Mouse (Mus musculus): ENCODE measurements around the gene Auts2. TPM values are rescaled to one million over a fixed set of nuclear protein-coding genes. Genes with fewer than 3 reads are reported as not detected.
A peak's percentile ranks its signal among the peaks of the same experiment; 100 is the strongest.

The Auts2 gene
- polyA plus RNA-seq, 1 experiment from 2014 or later = 1.8 TPM

DNA sequence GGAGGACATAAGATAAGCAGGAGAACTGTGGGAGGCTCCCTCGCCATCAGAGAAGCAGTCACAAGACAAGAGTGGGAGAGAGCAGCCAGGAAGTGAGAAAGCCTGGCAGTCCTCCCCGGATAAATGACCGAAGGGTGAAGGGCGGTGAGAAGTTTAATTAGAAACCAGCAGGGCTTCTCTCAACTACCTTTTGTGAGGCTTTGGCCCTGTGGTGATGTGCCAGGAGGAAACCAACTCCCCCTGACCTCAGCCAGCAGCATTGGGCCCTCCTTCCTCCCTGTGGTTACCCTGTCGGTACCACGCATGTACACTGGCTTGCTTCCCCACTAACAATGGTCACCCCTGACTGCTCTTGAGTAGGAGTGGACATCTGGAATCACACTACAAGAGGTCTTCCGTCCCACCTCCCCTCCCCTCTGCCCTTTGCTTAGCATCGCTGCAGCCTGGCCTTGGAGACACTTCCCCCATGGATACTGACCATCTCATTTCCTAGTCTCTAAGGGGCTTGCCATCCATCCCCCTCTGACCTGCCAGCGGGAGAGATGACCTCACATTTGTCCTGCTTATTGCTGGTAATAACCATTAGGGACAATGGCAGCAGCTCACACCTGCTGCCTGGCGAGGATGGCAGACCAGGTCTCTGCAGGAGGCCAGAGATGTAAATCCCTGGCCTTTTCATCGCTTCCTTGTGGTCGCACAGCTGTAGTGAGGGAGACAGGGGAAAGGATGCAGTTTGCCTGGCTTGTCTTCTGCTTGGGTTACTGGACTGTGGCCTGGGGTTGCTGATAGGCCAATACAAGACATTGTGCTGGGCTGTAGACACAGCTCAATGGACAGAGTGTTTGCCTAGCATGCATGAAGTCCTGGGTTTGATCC lies 958.6 kb downstream of the Auts2 start:
- 41% methylated on average over 12 of the region's 12 CpGs for WGBS (ENCODE audit: insufficient replicate concordance)
- H3K9ac ChIP-seq (ENCODE audit: low read depth, low read length) = no peak overlapping the region
- H3K4me3 ChIP-seq (ENCODE audit: low read depth, low read length) = no peak overlapping the region
- no peaks in the 10 kb centered on the region for H3K9me3 ChIP-seq (replicated peaks; ENCODE audit: control insufficient read depth, low read length)
- H3K36me3 ChIP-seq (ENCODE audit: control insufficient read depth, insufficient read depth) = no peaks in the 10 kb centered on the region
- H3K27ac ChIP-seq (ENCODE audit: low read length) = no peak overlapping the region
- ATAC-seq (ENCODE audit: low read depth) = no peak
- H3K4me1 ChIP-seq (ENCODE audit: control insufficient read depth, low read depth, low read length) = no peaks in the 10 kb centered on the region
- no peaks in the 10 kb centered on the region for H3K27me3 ChIP-seq (ENCODE audit: control insufficient read depth, insufficient read depth, low read depth, low read length)
- H3K4me2 ChIP-seq (ENCODE audit: low read depth, low read length) = no peak overlapping the region

DNA sequence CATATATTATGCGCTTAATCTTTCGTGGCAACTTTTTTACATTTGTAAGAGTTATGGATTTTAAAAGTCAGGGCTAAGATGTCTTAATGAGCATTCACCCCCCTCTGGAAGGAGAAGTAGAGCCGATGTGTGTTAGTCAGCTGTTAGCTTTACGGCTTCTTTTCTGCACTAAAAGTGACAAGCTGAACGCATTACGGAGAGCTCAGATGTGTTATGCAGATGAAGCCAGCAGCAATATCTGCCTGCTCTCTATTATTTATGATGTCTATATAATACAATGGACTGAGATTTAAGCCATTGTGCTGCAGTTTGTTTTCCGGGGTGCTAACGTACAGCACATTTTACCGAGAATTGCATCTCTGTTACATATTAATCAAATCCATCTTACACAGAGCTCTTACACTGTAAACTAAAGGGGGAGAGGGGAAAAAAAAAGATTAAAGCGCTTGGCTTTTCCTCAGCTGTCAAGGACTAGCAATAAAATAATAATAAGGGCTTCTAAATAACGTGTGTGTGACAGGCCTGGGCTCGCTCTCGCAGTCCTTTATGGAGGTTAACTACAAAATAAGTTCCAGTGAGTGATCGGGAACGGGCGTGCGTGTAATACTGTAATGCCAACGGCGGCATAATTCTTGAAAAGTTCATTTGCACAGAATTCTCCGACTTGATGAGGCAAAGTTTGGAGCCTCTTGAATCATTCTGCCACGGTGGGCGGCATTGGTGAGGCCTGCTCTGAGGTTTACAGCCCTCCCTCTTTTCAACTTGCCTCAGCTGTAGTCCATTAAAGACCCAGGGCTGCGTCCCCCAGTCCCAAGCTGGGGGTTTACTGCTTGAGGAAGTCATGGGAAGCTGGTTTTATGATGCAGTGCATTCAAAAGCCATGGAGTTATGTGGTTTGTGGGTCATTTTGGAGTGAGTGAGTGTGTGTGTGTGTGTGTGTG lies 961.8 kb downstream of the Auts2 start:
- H3K27me3 ChIP-seq (ENCODE audit: control insufficient read depth, insufficient read depth, low read depth, low read length) = no peaks in the 10 kb centered on the region
- no peaks in the 10 kb centered on the region for H3K4me1 ChIP-seq (ENCODE audit: control insufficient read depth, low read depth, low read length)
- H3K9me3 ChIP-seq (replicated peaks; ENCODE audit: control insufficient read depth, low read length) = no peaks in the 10 kb centered on the region
- no peak overlapping the region for H3K4me3 ChIP-seq (ENCODE audit: low read depth, low read length)
- no peak for ATAC-seq (ENCODE audit: low read depth)
- H3K4me2 ChIP-seq (ENCODE audit: low read depth, low read length) = no peak overlapping the region
- WGBS (ENCODE audit: insufficient replicate concordance) = 69% methylated on average over 23 of the region's 23 CpGs
- no peak overlapping the region for H3K9ac ChIP-seq (ENCODE audit: low read depth, low read length)
- no peak overlapping the region for H3K27ac ChIP-seq (ENCODE audit: low read length)
- no peaks in the 10 kb centered on the region for H3K36me3 ChIP-seq (ENCODE audit: control insufficient read depth, insufficient read depth)

DNA sequence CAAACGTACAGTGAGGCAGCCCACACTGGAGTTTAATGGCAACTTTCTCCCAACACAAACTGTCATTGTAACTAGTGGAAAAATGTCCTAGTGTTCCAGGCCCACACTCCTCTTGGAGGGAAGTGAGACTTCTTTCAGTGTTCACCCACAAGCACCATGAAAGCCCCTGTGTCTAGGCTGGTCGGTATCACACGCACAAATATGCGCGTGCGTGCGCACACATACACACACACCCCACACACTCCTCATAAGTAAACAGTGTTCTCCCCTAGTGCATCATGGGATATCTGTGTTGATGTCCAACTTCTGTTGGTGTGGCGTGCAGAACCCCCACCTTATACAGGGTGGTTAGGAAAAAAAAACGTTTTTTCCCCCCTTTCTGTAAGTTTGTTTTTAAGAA lies 964.4 kb downstream of the Auts2 start:
- Histone ChIP-seq H3K27ac (ENCODE audit: low read length) (no peak overlapping the region), H3K4me3 (ENCODE audit: low read depth, low read length) (no peak overlapping the region), H3K4me1 (ENCODE audit: control insufficient read depth, low read depth, low read length) (no peaks in the 10 kb centered on the region; the same call in 1 of the 2 replicates), H3K27me3 (ENCODE audit: control insufficient read depth, insufficient read depth, low read depth, low read length) (no peaks in the 10 kb centered on the region), H3K4me2 (ENCODE audit: low read depth, low read length) (no peak overlapping the region), H3K9ac (ENCODE audit: low read depth, low read length) (no peak overlapping the region), H3K9me3 (replicated peaks; ENCODE audit: control insufficient read depth, low read length) (no peaks in the 10 kb centered on the region), H3K36me3 (ENCODE audit: control insufficient read depth, insufficient read depth) (no peaks in the 10 kb centered on the region)
- WGBS (ENCODE audit: insufficient replicate concordance) = 78% methylated on average over 9 of the region's 9 CpGs
- ATAC-seq (ENCODE audit: low read depth) = no peak

DNA sequence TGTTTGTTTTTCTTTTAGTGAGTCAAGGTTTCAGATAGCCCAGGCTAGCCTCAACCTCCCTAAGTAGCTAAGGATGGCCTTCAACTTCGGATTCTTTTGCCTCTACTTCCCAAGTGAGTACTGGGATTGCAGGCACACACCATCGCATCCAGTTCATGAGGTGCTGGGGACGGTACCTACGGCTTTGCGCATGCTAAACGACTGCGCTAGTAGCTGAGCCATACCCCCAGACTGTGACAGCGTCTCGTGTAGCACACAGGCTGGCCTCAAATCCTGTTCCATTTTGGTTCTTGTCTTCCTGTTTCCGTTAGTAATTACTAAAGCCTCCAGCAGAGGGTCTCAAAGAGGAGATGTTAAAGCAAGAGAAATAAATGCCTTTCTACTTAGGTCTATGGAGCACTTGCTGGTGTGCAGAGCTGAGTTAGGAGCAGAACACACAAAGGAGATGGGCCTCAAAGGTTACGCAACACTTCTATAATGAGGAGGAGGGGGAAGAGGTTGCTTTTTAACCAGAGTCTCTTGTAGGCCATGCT lies 967.3 kb downstream of the Auts2 start:
- H3K36me3 ChIP-seq (ENCODE audit: control insufficient read depth, insufficient read depth) = no peaks in the 10 kb centered on the region
- H3K27ac ChIP-seq (ENCODE audit: low read length) = no peak overlapping the region
- WGBS (ENCODE audit: insufficient replicate concordance) = 52% methylated on average over 11 of the region's 11 CpGs
- no peak overlapping the region for H3K9ac ChIP-seq (ENCODE audit: low read depth, low read length)
- ATAC-seq (ENCODE audit: low read depth) = no peak
- H3K9me3 ChIP-seq (replicated peaks; ENCODE audit: control insufficient read depth, low read length) = no peaks in the 10 kb centered on the region
- H3K4me1 ChIP-seq (ENCODE audit: control insufficient read depth, low read depth, low read length) = no peaks in the 10 kb centered on the region; the same call in 1 of the 2 replicates
- no peak overlapping the region for H3K4me2 ChIP-seq (ENCODE audit: low read depth, low read length)
- no peaks in the 10 kb centered on the region for H3K27me3 ChIP-seq (ENCODE audit: control insufficient read depth, insufficient read depth, low read depth, low read length)
- H3K4me3 ChIP-seq (ENCODE audit: low read depth, low read length) = no peak overlapping the region

DNA sequence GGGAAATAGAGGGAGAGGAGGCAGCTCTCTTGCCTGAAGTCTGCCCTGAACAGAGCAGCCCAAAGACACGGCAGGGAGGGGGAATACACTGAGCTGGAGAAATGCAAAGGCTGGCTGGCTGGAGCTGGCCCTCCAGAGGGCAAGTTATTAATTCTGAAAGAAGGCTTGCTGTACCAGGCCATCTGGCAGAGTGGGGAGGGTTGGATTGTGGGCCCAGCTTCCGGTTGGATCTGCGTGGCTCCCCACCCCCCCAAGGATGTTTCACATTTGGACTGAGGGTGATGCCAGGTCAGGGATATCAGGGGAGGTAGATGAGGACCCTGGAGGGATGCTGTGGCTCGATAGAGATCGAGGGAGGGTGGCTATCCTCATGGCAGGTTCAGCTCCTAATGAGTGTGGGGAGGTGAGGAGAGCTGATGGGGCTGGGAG lies 968.0 kb downstream of the Auts2 start:
- Histone ChIP-seq H3K4me1 (ENCODE audit: control insufficient read depth, low read depth, low read length) (no peaks in the 10 kb centered on the region; the same call in 1 of the 2 replicates), H3K9ac (ENCODE audit: low read depth, low read length) (no peak overlapping the region), H3K27me3 (ENCODE audit: control insufficient read depth, insufficient read depth, low read depth, low read length) (no peaks in the 10 kb centered on the region), H3K36me3 (ENCODE audit: control insufficient read depth, insufficient read depth) (no peaks in the 10 kb centered on the region), H3K4me2 (ENCODE audit: low read depth, low read length) (no peak overlapping the region), H3K27ac (ENCODE audit: low read length) (no peak overlapping the region), H3K9me3 (replicated peaks; ENCODE audit: control insufficient read depth, low read length) (no peaks in the 10 kb centered on the region), H3K4me3 (ENCODE audit: low read depth, low read length) (no peak overlapping the region)
- WGBS (ENCODE audit: insufficient replicate concordance) = 57% methylated on average over 5 of the region's 5 CpGs
- ATAC-seq (ENCODE audit: low read depth) = no peak

DNA sequence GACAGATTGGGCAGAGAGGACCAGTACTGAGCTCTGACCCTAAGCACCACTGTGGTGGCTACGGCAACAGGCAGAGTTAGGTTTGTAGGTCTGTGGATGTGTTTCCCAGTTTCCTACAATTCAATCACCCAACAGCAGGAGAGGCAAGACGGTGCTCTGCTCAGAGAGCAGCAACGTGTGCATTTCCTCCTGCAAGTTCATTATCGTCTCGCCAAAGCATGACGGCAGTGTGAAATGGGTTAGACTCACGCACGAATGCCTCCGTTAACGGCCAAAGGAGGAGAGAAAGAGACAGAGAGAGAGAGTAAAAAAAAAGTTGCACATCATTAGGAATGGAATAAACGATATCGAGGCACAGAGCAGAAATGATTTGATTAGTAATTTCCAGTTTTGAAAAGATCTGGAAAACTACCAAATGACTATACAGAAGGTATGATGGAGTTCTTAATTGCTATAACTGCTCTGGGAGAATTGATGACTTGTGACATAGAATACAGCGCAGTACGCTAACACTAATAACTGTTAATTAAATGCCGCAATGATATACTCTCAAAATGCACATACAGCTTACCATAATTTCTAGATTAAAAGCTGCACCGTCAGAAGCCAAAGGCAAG lies 968.6 kb downstream of the Auts2 start:
- no peak for ATAC-seq (ENCODE audit: low read depth)
- H3K9me3 ChIP-seq (replicated peaks; ENCODE audit: control insufficient read depth, low read length) = no peaks in the 10 kb centered on the region
- no peaks in the 10 kb centered on the region; the same call in 1 of the 2 replicates for H3K4me1 ChIP-seq (ENCODE audit: control insufficient read depth, low read depth, low read length)
- H3K27ac ChIP-seq (ENCODE audit: low read length) = no peak overlapping the region
- no peak overlapping the region for H3K4me3 ChIP-seq (ENCODE audit: low read depth, low read length)
- 71% methylated on average over 16 of the region's 16 CpGs for WGBS (ENCODE audit: insufficient replicate concordance)
- H3K4me2 ChIP-seq (ENCODE audit: low read depth, low read length) = no peak overlapping the region
- H3K27me3 ChIP-seq (ENCODE audit: control insufficient read depth, insufficient read depth, low read depth, low read length) = no peaks in the 10 kb centered on the region
- H3K36me3 ChIP-seq (ENCODE audit: control insufficient read depth, insufficient read depth) = no peaks in the 10 kb centered on the region
- no peak overlapping the region for H3K9ac ChIP-seq (ENCODE audit: low read depth, low read length)

DNA sequence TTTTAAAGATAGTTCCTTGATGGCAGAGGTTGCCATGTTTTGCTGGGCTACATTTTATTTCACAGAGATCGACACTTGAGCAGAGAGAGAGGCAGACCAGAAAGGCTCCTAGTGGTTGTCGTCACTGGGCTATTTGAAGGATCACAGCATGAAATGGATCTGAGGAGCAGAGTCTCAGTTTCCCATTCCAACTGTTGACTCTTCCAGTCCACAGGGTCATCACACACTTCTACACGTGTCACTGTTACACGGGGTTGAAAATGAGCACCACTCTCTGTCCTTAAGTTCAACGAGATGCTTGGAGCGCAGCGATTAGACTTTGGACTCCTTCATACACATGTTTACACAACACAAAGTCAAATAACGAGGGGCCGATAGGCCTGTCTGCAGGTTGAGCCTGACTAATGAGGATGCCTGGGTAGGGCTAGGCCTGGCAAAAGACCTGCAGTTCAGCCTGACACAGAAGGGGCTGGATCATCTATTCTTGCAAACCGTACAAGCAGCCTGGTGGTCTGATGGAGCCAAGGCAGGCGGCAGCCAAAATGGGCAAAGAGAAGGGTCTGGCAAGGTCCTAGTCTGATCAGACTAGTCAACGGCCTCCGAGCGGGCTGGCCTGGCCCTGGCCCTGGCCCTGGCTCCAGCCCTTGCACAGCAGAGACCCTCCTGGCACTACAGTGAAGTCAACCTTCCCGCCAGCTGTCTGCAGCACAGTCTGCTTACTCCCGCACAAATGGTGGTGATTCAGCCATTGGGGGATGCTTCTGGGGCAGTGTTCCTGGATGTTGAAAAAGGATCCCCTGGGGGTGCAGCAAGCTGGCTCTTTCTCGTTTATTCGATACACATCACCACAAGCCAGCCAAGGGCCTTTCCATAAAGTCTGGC lies 969.6 kb downstream of the Auts2 start:
- Histone ChIP-seq H3K9me3 (replicated peaks; ENCODE audit: control insufficient read depth, low read length) (no peaks in the 10 kb centered on the region), H3K4me1 (ENCODE audit: control insufficient read depth, low read depth, low read length) (no peaks in the 10 kb centered on the region; the same call in 1 of the 2 replicates), H3K4me3 (ENCODE audit: low read depth, low read length) (no peak overlapping the region), H3K4me2 (ENCODE audit: low read depth, low read length) (no peak overlapping the region), H3K27me3 (ENCODE audit: control insufficient read depth, insufficient read depth, low read depth, low read length) (no peaks in the 10 kb centered on the region), H3K36me3 (ENCODE audit: control insufficient read depth, insufficient read depth) (no peaks in the 10 kb centered on the region), H3K9ac (ENCODE audit: low read depth, low read length) (no peak overlapping the region), H3K27ac (ENCODE audit: low read length) (no peak overlapping the region)
- 69% methylated on average over 18 of the region's 18 CpGs for WGBS (ENCODE audit: insufficient replicate concordance)
- peak; percentile 45 for ATAC-seq (ENCODE audit: low read depth)

DNA sequence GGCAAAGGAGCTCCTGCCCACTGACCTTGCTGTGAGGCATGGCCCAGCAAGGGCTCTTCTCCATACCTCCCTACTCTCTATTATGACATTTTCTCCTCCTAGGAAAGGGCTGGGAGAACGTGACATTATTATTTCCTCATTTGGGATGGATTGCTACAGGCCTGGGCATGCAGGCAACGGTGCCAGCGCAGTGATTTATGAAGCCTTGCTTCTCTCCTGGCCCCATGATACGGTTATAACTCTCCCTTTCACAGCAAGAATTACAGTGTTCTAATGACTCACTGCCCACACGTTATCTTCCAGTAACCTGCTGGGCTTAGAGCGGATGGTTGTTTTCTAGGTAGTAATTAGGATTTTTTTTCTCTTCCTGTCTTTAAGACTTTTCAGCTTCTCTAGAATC lies 977.1 kb downstream of the Auts2 start:
- no peak for ATAC-seq (ENCODE audit: low read depth)
- H3K4me1 ChIP-seq (ENCODE audit: control insufficient read depth, low read depth, low read length) = no peaks in the 10 kb centered on the region
- no peak overlapping the region for H3K4me3 ChIP-seq (ENCODE audit: low read depth, low read length)
- 58% methylated on average over 6 of the region's 6 CpGs for WGBS (ENCODE audit: insufficient replicate concordance)
- H3K27ac ChIP-seq (ENCODE audit: low read length) = no peak overlapping the region
- H3K9ac ChIP-seq (ENCODE audit: low read depth, low read length) = no peak overlapping the region
- H3K9me3 ChIP-seq (replicated peaks; ENCODE audit: control insufficient read depth, low read length) = no peaks in the 10 kb centered on the region
- no peak overlapping the region for H3K4me2 ChIP-seq (ENCODE audit: low read depth, low read length)
- no peaks in the 10 kb centered on the region for H3K27me3 ChIP-seq (ENCODE audit: control insufficient read depth, insufficient read depth, low read depth, low read length)
- H3K36me3 ChIP-seq (ENCODE audit: control insufficient read depth, insufficient read depth) = no peaks in the 10 kb centered on the region
